Mouse (Mus musculus) hindbrain, embryonic 10.5 days (tissue): Measurements from ENCODE around the gene Polr2l. TPM values are rescaled to one million over a fixed set of nuclear protein-coding genes. Genes with fewer than 3 reads are reported as not detected.
A peak's percentile ranks its signal among the peaks of the same experiment; 100 is the strongest.

Source experiments
- DNase-seq: peaks from one replicate; pipeline ENCODE4 v3.0.0-alpha.2; 2017; ENCODE audit warnings: low spot score
- H3K27ac ChIP-seq: fragments of 300-500 bp; sonication (generic); 2 replicates; pipeline ENCODE4 v1.5.1; 2016; ENCODE audit warnings: mild to moderate bottlenecking, moderate library complexity
- H3K27me3 ChIP-seq: fragments of 300-500 bp; sonication (generic); 2 replicates; pipeline ENCODE4 v1.6.1; 2016; ENCODE audit warnings: mild to moderate bottlenecking; ENCODE audit not compliant: poor library complexity, insufficient read depth, severe bottlenecking
- H3K36me3 ChIP-seq: fragments of 300-500 bp; sonication (generic); 2 replicates; pipeline ENCODE4 v1.6.1; 2016; ENCODE audit warnings: mild to moderate bottlenecking, moderate library complexity
- H3K4me1 ChIP-seq: fragments of 300-500 bp; sonication (generic); replicated peaks from 2 replicates; pipeline ENCODE4 v1.6.1; 2016; ENCODE audit warnings: mild to moderate bottlenecking
- H3K4me3 ChIP-seq: fragments of 300-500 bp; sonication (generic); 2 replicates; pipeline ENCODE4 v1.5.1; 2016; ENCODE audit warnings: mild to moderate bottlenecking, moderate library complexity
- H3K9me3 ChIP-seq: fragments of 300-500 bp; sonication (generic); 2 replicates; pipeline ENCODE4 v1.6.1; 2016; ENCODE audit warnings: mild to moderate bottlenecking, moderate library complexity
- WGBS: fragments of 180-500 bp; shearing (Covaris S2); methylation state at CpG from one replicate; pipeline ENCODE4 v1.1.7; 2016; 5-methylcytosine and 5-hydroxymethylcytosine counted together
- polyA plus RNA-seq: library from polyadenylated mRNA; unstranded; fragments of >200 nt; fragmentation: Nextera tagmentation; extraction: Ambion mirVana; gene quantifications from 2 replicates; pipeline ENCODE4 v1.2.1, GENCODE M21; 2016

Gene Polr2l
- polyA plus RNA-seq, 1 experiment from 2014 or later = 90.0 TPM

DNA sequence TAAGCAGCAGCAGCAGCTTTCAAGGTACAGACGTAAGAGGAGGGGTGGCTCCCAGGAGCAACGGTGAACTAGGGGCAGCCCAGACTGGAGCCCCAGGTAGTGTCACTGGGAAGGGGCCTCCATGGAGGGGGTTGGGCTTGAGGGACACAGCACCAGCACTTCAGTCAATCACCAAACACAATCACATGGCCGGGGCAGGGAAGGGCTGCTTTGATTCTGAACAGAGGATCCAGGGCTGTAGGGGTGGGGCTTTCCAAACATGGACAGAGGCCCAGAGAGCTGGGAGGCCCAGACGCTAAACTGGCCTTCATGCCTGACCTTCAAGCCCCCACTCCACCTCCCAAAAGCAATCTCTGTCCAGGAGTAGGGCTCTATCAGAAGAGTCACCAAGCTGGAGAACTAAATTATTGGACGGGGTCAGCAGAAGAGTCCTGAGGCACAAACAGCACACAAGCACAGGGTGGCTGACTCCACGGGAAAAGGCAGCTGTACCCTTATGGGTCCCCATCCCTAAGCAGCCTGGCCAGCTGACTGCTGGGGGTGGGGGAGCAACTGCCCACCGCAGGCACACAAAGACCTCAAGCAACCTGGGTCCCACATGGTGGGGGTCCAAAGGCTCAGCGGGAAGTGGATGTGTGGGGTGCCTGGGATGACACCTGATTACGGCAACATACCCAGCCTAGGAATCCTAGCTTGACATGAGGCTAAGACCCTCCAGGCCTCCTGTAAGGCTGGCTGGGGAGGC, 44.9 kb downstream of the Polr2l start:
- Histone ChIP-seq H3K27me3 (peaks cover 9% of the 10 kb centered on the region; the same call in 1 of the 2 replicates), H3K4me3 (peak overlapping the region; percentile 54), H3K4me1 (peaks cover 58% of the 10 kb centered on the region), H3K27ac (no peak overlapping the region), H3K9me3 (no peaks in the 10 kb centered on the region), H3K36me3 (peaks cover 36% of the 10 kb centered on the region)
- 61% methylated on average over 9 of the region's 9 CpGs for WGBS
- DNase-seq = no peak

DNA sequence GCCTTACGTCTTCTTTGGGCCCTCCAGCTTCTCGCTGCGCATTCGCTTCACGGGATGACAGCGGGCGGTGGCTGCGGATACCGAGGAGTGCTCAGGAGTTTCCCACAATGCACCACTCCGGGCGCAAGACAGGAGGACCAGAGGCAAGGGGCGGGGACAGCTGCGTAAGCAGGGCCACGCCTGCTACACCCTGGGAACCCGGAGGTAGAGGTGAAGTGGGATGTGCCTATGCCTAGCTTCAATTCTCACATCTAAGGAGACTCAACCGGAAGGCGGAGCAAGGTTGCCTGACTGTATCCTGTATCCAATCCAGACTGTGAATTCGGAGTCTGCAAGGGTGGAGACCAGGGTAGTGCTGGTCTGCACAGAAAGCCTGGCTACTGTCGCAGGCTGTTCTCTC, 45.6 kb downstream of the Polr2l start, which contains the start of gene Cend1:
Gene Cend1 (minus strand): TSS at position 182 of the 400 bp plus-strand sequence.
- H3K4me1 ChIP-seq = peaks cover 51% of the 10 kb centered on the region
- 3% methylated on average over 19 of the region's 19 CpGs for WGBS
- peak; percentile 76 for DNase-seq
- no peaks in the 10 kb centered on the region for H3K9me3 ChIP-seq
- H3K4me3 ChIP-seq = peak within 1 kb of the TSS; percentile 54
- peaks cover 9% of the 10 kb centered on the region; the same call in 1 of the 2 replicates for H3K27me3 ChIP-seq
- H3K27ac ChIP-seq = peak within 1 kb of the TSS; percentile 77
- peaks cover 36% of the 10 kb centered on the region for H3K36me3 ChIP-seq

DNA sequence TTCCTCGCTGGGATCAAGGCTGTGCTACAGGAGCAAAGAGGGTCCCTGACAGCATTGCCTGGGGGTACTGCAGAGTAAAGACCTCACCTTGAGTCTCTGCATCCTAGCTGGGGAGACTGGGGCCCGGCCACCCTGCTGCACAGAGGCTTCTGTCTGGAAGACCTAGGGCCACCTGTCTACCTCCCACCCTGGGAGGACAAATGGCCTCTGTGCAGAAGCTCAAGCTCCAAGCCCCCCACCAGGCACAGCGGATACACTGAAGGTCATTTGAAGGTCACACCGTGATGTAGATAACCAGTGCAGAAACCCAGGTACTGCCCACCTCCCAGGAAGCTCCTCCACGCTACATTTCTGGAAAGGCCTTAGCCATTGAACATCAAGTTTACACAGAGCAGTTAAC, 46.2 kb downstream of the Polr2l start:
- peak overlapping the region; percentile 77 for H3K27ac ChIP-seq
- peaks cover 9% of the 10 kb centered on the region; the same call in 1 of the 2 replicates for H3K27me3 ChIP-seq
- H3K4me3 ChIP-seq = peak overlapping the region; percentile 54
- WGBS = 54% methylated on average over 5 of the region's 5 CpGs
- H3K36me3 ChIP-seq = peaks cover 34% of the 10 kb centered on the region
- H3K4me1 ChIP-seq = peaks cover 45% of the 10 kb centered on the region
- no peak for DNase-seq
- no peaks in the 10 kb centered on the region for H3K9me3 ChIP-seq

DNA sequence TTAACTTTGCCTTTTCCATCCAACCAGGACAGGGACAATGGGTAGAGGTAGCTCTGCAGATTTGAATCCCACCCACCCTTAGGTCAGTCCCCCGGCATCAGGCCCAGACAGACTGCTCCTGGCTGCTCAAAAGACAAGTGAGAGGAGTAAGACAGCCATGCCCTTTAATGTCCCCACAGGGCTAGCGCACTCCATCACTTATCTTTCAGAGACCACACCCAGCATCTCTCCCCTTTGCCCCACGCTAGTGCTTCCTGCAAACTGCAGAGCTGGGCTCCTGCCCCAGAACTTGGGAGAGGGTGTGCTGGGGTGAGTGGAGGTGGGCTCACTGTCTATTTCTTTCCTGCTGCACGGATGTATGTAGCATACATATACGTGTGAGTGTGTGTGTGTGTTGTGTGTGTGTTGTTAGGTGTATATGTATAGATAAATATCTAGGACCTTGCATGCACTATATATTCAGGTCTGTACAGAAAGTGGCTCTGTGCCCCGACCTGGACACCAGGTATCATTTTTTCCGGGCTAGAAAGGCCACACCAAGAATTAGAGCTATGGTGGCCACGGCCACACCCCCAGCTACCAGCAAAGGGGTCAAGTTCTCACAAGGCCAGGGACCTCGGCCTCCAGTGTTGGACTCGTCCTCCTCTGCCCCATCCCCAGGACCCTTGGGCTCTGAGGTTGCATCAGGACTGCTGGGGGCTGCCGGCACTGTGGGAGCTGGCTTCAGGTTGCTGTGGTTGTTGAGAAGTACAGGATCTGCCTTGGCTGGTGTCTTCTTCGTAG, 47.8 kb downstream of the Polr2l start:
- Histone ChIP-seq H3K4me1 (peaks cover 29% of the 10 kb centered on the region), H3K27me3 (peaks cover 9% of the 10 kb centered on the region; the same call in 1 of the 2 replicates), H3K9me3 (no peaks in the 10 kb centered on the region), H3K27ac (no peak overlapping the region), H3K4me3 (no peak overlapping the region), H3K36me3 (peaks cover 19% of the 10 kb centered on the region)
- 82% methylated on average over 12 of the region's 12 CpGs for WGBS
- DNase-seq = no peak

DNA sequence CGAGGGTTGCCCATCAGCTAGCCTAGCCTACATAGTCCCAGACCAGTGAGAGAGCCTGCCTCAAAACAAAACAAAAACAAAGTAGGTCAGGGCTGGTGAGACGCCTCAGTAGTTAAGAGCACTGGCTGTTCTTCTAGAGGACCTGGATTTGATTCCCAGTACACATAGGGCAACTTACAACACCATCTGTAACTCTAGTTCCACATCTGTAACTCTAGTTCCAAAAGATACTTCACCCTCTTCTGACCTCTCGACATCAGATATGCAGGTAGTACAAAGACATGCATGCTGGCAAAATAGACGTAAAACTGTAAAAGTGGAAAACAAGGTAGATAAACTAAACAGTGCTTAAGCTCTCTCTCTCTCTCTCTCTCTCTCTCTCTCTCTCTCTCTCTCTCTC, 51.1 kb downstream of the Polr2l start:
- peaks cover 7% of the 10 kb centered on the region for H3K4me1 ChIP-seq
- 78% methylated on average over 4 of the region's 4 CpGs for WGBS
- DNase-seq = no peak
- no peak overlapping the region for H3K27ac ChIP-seq
- peaks cover 9% of the 10 kb centered on the region; the same call in 1 of the 2 replicates for H3K27me3 ChIP-seq
- no peaks in the 10 kb centered on the region for H3K36me3 ChIP-seq
- H3K9me3 ChIP-seq = no peaks in the 10 kb centered on the region
- H3K4me3 ChIP-seq = no peak overlapping the region

Other genes with a start within 250 kb of the Polr2l start
- gene Phrf1, start 246.3 kb downstream of the Polr2l start, polyA plus RNA-seq = 106 and 108 TPM in 2 replicates
- gene Irf7, start 208.7 kb downstream of the Polr2l start, polyA plus RNA-seq = 1.0 and 1.2 TPM in 2 replicates
- gene Cdhr5, start 198.3 kb downstream of the Polr2l start, polyA plus RNA-seq = 0.32 TPM in 1 of 2 replicates, not detected in the other
- gene Sct, start 196.0 kb downstream of the Polr2l start, polyA plus RNA-seq = 8.2 and 12.3 TPM in 2 replicates
- 0.34 and 0.35 TPM in 2 replicates for gene Drd4, start 183.1 kb downstream of the Polr2l start, polyA plus RNA-seq
- gene Deaf1, start 147.4 kb downstream of the Polr2l start, polyA plus RNA-seq = 56.8 and 71.6 TPM in 2 replicates
- gene Tmem80, start 147.4 kb downstream of the Polr2l start, polyA plus RNA-seq = 53.7 and 57.8 TPM in 2 replicates
- gene Eps8l2, start 136.3 kb downstream of the Polr2l start, polyA plus RNA-seq = 6.7 and 6.8 TPM in 2 replicates
- gene Taldo1, start 82.9 kb downstream of the Polr2l start, polyA plus RNA-seq = 336 and 378 TPM in 2 replicates
- gene Gatd1, start 61.0 kb downstream of the Polr2l start, polyA plus RNA-seq = 45.2 and 49.4 TPM in 2 replicates
- 11.5 and 21.9 TPM in 2 replicates for gene Cend1, start 45.6 kb downstream of the Polr2l start, polyA plus RNA-seq
- gene Slc25a22, start 37.2 kb downstream of the Polr2l start, polyA plus RNA-seq = 45.9 and 55.6 TPM in 2 replicates
- 21.0 and 23.2 TPM in 2 replicates for gene Pidd1, start 31.1 kb downstream of the Polr2l start, polyA plus RNA-seq
- gene Rplp2, start 27.8 kb downstream of the Polr2l start, polyA plus RNA-seq = 1,010 and 1,127 TPM in 2 replicates
- gene Pnpla2, start 19.9 kb downstream of the Polr2l start, polyA plus RNA-seq = 19.3 and 20.3 TPM in 2 replicates
- 8.1 and 9.1 TPM in 2 replicates for gene Cracr2b, start 14.0 kb downstream of the Polr2l start, polyA plus RNA-seq
- gene Cd151, start 7.7 kb downstream of the Polr2l start, polyA plus RNA-seq = 26.0 and 29.7 TPM in 2 replicates
- gene Tspan4, start 108 bp upstream of the Polr2l start, polyA plus RNA-seq = 36.3 and 38.6 TPM in 2 replicates
- gene Chid1, start 64.7 kb upstream of the Polr2l start, polyA plus RNA-seq = 24.9 and 30.2 TPM in 2 replicates
- 105 and 108 TPM in 2 replicates for gene Ap2a2, start 87.0 kb upstream of the Polr2l start, polyA plus RNA-seq
- gene Muc6, start 180.2 kb upstream of the Polr2l start, polyA plus RNA-seq = 0.12 and 0.26 TPM in 2 replicates
- 0.41 and 0.47 TPM in 2 replicates for gene Muc2, start 215.2 kb upstream of the Polr2l start, polyA plus RNA-seq